Mouse (Mus musculus): ENCODE measurements at regions not wholly inside any gene's neighbourhood (a gene's known extent, or its start where the extent isn't known, plus 50 kb on each side); places are given as distances from the start of the nearest gene placed in this dataset.
"Not testable (repeated sequence)": the region's sequence is repeated elsewhere in the genome, so short reads cannot be mapped to it uniquely, and the experiment has no call there.

DNA sequence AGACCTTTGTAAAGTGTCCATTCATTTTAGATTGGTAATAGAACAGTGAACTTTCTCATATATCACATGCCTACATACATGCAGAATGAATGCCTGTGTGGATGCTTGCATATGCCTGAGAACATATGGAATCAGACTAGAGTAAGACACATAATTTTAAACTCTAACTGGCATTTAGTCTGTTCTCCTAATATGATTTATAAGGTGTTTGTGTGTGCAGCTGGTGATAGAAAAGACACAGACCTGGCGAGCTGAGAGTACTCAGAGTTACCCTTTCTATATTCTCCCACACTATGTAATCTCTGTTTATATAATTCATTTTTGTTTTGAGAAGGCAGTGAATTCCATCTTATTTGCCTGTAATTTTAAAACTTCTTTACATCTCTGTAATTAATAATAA lies 517.4 kb upstream of the Fam241a start:
- no peak overlapping the region for H3K9ac ChIP-seq
- no peaks in the 10 kb centered on the region for H3K4me1 ChIP-seq
- no peaks in the 10 kb centered on the region for H3K27me3 ChIP-seq
- H3K27ac ChIP-seq = no peak overlapping the region
- no peak overlapping the region for H3K4me2 ChIP-seq (replicated peaks)
- H3K9me3 ChIP-seq = no peaks in the 10 kb centered on the region
- no peak for ATAC-seq (ENCODE audit: insufficient number of reproducible peaks, insufficient read depth, low FRiP score, low TSS enrichment)
- no peaks in the 10 kb centered on the region for H3K36me3 ChIP-seq
- no peak overlapping the region for H3K4me3 ChIP-seq
- 84% methylated on average over 1 of the region's 1 CpGs for WGBS

DNA sequence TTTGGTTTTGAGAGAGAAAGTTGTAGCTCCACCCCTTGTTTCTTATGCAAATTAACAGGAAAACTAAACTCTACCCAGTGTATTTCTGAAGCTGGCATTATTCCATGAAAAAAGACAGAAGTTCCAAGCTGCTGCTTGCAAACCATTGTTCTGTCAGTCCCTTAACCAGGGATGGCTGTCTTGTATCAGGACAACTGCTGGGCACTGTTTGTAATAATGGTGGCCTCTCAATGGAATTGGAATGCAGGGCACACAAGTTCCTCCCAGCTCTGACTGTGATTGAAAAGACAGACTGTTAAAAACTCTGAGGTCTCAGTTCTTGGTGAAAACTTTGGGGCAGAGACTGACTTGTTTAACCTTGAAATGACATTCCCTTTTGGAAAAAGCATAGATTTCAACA lies 516.0 kb upstream of the Fam241a start:
- no peaks in the 10 kb centered on the region for H3K27me3 ChIP-seq
- no peak overlapping the region for H3K27ac ChIP-seq
- no peak for ATAC-seq (ENCODE audit: insufficient number of reproducible peaks, insufficient read depth, low FRiP score, low TSS enrichment)
- no peak overlapping the region for H3K4me3 ChIP-seq
- H3K36me3 ChIP-seq = no peaks in the 10 kb centered on the region
- H3K9me3 ChIP-seq = no peaks in the 10 kb centered on the region
- no peak overlapping the region for H3K4me2 ChIP-seq (replicated peaks)
- no peak overlapping the region for H3K9ac ChIP-seq
- no peaks in the 10 kb centered on the region for H3K4me1 ChIP-seq

DNA sequence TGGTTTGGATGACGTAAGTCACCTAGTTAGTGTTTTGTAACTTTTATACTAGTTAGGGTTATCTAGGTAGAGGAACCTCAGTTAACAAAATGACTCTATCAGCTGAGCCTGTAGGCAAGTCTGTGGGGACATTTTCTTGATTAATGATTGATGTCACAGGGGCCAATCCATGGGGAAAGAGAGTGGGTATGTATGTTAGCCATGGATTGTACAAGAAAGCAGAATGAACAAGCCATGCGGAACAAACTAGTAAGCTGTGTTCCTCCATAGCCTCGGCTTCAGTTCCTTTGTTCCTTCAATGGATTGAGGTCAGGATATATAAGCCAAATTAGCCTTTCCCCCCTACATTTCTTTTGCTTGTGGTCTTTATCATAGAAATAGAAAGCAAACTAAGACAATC lies 498.7 kb upstream of the Fam241a start:
- Histone ChIP-seq H3K4me3 (no peak overlapping the region), H3K4me1 (no peaks in the 10 kb centered on the region), H3K9ac (no peak overlapping the region), H3K36me3 (no peaks in the 10 kb centered on the region), H3K4me2 (replicated peaks) (no peak overlapping the region), H3K27me3 (no peaks in the 10 kb centered on the region), H3K27ac (no peak overlapping the region), H3K9me3 (no peaks in the 10 kb centered on the region)
- WGBS = 82% methylated on average over 3 of the region's 3 CpGs
- ATAC-seq (ENCODE audit: insufficient number of reproducible peaks, insufficient read depth, low FRiP score, low TSS enrichment) = no peak

DNA sequence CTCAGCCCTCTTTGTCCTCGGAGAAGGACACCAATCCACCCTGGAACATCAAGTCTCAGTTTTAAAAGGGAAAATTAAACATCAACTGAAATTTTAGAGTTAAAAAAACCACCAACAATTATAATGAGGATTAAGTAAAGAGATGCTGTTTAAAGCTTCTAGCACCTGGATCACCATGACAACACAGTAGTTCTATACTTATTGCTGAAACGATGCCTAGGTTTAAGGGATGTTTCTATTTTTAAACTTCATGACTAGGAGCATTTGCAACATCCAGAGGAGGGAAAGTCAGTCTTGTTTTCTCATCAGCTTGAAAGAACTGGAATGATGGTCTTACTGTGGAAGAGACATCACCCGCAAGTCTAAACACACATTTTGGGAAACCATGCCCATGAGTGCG lies 484.5 kb upstream of the Fam241a start:
- H3K27me3 ChIP-seq = no peaks in the 10 kb centered on the region
- H3K4me2 ChIP-seq (replicated peaks) = no peak overlapping the region
- ATAC-seq (ENCODE audit: insufficient number of reproducible peaks, insufficient read depth, low FRiP score, low TSS enrichment) = no peak
- H3K36me3 ChIP-seq = no peaks in the 10 kb centered on the region
- H3K4me3 ChIP-seq = no peak overlapping the region
- WGBS = 84% methylated on average over 4 of the region's 4 CpGs
- no peak overlapping the region for H3K27ac ChIP-seq
- H3K9me3 ChIP-seq = no peaks in the 10 kb centered on the region
- H3K9ac ChIP-seq = no peak overlapping the region
- no peaks in the 10 kb centered on the region for H3K4me1 ChIP-seq

DNA sequence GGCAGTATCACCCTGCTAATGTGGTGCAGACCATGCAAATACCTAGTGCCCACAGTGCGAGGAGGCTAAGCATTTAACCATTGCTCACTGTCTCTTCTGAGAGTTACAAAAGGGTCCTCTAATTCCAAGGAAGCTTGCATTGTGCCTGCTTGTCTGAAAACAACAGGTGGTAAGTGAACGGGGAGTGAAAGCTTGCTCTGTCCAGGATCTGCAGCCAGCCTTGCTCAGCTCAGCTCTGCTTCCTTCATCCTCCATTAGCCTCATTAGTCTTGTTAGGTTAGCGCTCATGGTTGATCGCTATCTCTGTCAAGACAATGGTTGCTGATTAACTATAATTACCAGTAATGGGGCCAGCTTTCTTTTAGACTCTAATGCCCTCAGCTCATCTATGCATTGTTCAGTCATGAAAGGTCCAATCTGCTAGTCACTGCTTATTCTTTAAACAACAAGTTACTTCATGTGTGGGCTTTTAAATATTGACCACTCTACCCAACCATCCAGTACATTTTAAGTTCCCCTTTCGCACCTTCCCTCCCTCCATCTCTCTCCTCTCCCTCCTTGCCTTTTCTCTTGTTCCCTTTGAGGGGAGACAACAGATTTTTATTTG lies 473.5 kb upstream of the Fam241a start:
- Histone ChIP-seq H3K4me2 (replicated peaks) (no peak overlapping the region), H3K4me3 (no peak overlapping the region), H3K9me3 (no peaks in the 10 kb centered on the region), H3K4me1 (peaks cover 4% of the 10 kb centered on the region; the same call in 1 of the 2 replicates), H3K27ac (no peak overlapping the region), H3K9ac (no peak overlapping the region), H3K36me3 (no peaks in the 10 kb centered on the region), H3K27me3 (no peaks in the 10 kb centered on the region)
- no peak for ATAC-seq (ENCODE audit: insufficient number of reproducible peaks, insufficient read depth, low FRiP score, low TSS enrichment)
- whole genome bisulfite sequencing = 29% methylated on average over 5 of the region's 5 CpGs

DNA sequence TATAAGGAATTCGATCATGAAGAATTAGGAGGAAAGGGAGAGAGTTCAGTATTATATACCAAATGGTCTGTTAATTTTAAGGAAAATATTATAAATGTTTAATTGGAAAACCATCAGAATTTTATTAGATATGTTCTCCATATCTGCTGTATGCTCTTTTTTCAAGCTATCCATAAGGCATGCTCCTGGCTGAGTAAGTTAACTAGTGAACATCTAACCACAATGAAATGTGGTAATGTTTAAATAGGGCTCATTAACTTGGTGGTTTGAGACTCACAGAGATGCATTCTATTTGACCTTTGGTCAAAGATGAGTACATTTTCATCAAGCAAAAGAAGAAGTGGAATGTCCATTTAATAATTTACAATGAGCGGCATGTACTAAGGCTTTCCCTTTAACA lies 466.2 kb upstream of the Fam241a start:
- 86% methylated on average over 2 of the region's 2 CpGs for WGBS
- H3K4me1 ChIP-seq = no peaks in the 10 kb centered on the region
- H3K9ac ChIP-seq = no peak overlapping the region
- no peak overlapping the region for H3K27ac ChIP-seq
- H3K4me3 ChIP-seq = no peak overlapping the region
- no peaks in the 10 kb centered on the region for H3K9me3 ChIP-seq
- H3K4me2 ChIP-seq (replicated peaks) = no peak overlapping the region
- ATAC-seq (ENCODE audit: insufficient number of reproducible peaks, insufficient read depth, low FRiP score, low TSS enrichment) = no peak
- no peaks in the 10 kb centered on the region for H3K27me3 ChIP-seq
- H3K36me3 ChIP-seq = no peaks in the 10 kb centered on the region

DNA sequence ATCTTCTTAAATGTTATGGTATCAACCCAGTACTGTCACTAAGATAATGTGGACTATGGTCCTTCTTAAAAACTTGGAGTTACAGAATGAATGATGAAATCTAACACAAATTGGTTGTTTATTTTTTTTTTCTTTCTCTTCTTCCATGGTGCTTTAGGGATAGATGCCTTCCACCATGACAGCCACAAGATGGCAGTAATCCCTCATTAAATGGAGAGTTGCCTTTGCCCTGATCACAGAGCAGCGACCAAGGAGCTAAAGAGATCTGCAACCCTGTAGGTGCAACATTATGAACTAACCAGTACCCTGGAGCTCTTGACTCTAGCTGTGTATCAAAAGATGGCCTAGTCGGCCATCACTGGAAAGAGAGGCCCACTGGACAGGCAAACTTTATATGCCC lies 453.0 kb upstream of the Fam241a start:
- H3K4me1 ChIP-seq; ATAC-seq (ENCODE audit: insufficient number of reproducible peaks, insufficient read depth, low FRiP score, low TSS enrichment); H3K9me3 ChIP-seq; H3K4me3 ChIP-seq; H3K9ac ChIP-seq; H3K36me3 ChIP-seq; H3K4me2 ChIP-seq (replicated peaks); H3K27ac ChIP-seq; H3K27me3 ChIP-seq: not testable (repeated sequence)
- WGBS = 10% methylated on average over 2 of the region's 2 CpGs

DNA sequence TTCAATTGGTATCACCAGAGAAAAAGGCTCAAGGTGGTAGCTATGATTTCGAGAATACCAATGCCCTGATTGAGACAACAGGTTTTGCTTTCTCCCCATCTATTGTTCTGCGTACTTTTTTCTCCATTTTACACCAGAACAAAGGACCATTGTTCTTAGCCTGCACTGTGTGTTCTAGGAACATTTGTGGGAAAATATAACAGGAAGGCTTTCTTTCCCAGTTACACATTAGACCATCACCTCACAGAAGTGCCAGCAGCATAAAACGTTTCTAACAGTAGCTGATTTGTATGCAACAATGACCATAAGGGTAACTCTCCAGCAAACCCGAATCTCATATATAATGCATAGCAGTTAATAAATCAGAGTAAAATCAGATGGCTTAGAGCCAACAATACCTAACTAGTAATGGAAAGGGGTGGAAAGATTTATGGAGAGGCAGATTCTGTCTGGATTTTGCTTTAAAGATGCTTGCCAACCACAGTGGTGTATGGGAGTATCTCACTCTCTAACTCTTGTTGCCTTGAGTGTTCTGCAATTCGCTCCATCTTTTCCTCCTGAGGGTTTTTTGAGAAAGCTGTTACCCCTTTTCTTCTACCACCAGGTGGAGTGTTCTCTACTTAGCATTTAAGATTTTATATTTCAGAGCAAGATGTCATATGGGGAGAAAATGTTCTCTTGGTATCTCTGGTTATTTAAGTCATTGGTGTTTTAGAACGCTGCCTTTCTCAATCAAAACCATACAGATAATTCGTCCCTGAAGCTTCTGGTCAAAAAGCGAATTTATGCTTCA lies 451.9 kb upstream of the Fam241a start:
- no peaks in the 10 kb centered on the region for H3K4me1 ChIP-seq
- no peak overlapping the region for H3K4me3 ChIP-seq
- H3K27ac ChIP-seq = no peak overlapping the region
- ATAC-seq (ENCODE audit: insufficient number of reproducible peaks, insufficient read depth, low FRiP score, low TSS enrichment) = no peak
- no peaks in the 10 kb centered on the region for H3K36me3 ChIP-seq
- H3K27me3 ChIP-seq = 0 out of 2 replicates have a peak, but pooled peaks cover 3% of the 10 kb centered on the region
- no peak overlapping the region for H3K9ac ChIP-seq
- 59% methylated on average over 8 of the region's 8 CpGs for WGBS
- H3K9me3 ChIP-seq = no peaks in the 10 kb centered on the region
- H3K4me2 ChIP-seq (replicated peaks) = no peak overlapping the region

DNA sequence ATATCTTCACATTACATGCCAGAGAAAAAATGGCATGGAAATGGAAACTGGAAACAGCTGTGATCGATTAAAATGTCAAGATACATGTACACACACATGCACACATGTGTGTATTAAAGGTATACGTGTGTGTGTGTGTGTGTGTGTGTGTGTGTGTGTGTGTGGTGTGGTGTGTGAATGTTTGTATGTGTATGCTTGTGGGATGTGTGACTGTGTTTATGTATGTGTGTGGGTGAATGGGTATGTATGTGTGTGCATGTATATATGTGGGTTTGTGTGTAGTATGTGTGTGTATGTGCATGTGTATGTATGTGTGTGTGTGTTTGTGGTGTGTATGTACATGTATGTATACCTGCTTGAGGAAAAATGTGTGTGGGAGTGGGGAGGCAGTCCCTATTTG lies 441.4 kb upstream of the Fam241a start:
- Histone ChIP-seq H3K36me3 (no peaks in the 10 kb centered on the region), H3K27me3 (no peaks in the 10 kb centered on the region), H3K9me3 (no peaks in the 10 kb centered on the region), H3K9ac (no peak overlapping the region), H3K4me3 (no peak overlapping the region), H3K27ac (no peak overlapping the region), H3K4me2 (replicated peaks) (no peak overlapping the region), H3K4me1 (no peaks in the 10 kb centered on the region)
- no peak for ATAC-seq (ENCODE audit: insufficient number of reproducible peaks, insufficient read depth, low FRiP score, low TSS enrichment)
- WGBS = 68% methylated on average over 2 of the region's 2 CpGs

DNA sequence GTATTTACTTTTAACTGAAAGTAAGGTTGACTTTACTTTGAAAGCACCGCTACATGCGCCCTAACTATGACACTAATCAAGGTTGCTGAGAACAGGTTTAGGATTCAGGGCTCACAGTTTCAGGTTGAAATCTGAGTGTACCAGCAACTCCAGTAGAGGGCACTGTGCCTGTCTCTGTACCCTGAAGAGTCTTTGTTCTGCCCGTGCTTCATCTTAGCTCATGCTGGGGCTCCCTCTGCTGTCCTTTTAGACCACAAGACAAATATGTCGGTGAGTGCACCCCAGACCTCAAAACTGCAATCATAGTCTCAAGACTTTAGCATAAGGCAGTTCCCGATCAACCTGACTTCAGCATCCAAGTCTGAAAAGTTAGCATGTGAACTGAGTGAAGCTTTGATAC lies 440.9 kb upstream of the Fam241a start:
- Histone ChIP-seq H3K9me3 (no peaks in the 10 kb centered on the region), H3K4me3 (no peak overlapping the region), H3K4me2 (replicated peaks) (no peak overlapping the region), H3K36me3 (no peaks in the 10 kb centered on the region), H3K27me3 (no peaks in the 10 kb centered on the region), H3K4me1 (no peaks in the 10 kb centered on the region), H3K9ac (no peak overlapping the region), H3K27ac (no peak overlapping the region)
- ATAC-seq (ENCODE audit: insufficient number of reproducible peaks, insufficient read depth, low FRiP score, low TSS enrichment) = peak; percentile 64; the same call in 1 of the 2 replicates
- 23% methylated on average over 5 of the region's 5 CpGs for WGBS

DNA sequence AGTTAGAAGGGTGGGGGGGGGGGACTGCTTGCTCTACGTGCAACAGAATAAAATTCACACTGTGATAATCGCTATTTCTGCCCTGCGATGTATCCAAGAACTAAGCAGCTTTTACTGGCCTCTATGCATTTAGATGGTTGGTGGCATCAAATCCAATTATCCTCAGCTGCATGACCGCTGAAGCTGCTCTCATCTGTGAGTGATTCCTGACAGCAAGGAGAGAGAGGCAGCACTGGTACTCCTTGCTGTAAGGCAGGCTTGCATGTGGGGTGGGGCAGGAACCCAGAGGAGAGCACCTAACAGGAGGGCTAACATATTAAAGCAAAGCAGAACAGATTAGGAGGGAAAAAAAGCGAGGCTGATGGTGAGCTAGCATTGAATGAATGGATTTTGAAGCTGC lies 431.6 kb upstream of the Fam241a start:
- Histone ChIP-seq H3K9me3 (no peaks in the 10 kb centered on the region), H3K4me3 (no peak overlapping the region), H3K9ac (no peak overlapping the region), H3K27ac (no peak overlapping the region), H3K27me3 (no peaks in the 10 kb centered on the region), H3K4me1 (no peaks in the 10 kb centered on the region), H3K4me2 (replicated peaks) (no peak overlapping the region), H3K36me3 (no peaks in the 10 kb centered on the region)
- no peak for ATAC-seq (ENCODE audit: insufficient number of reproducible peaks, insufficient read depth, low FRiP score, low TSS enrichment)
- WGBS = 46% methylated on average over 5 of the region's 5 CpGs

DNA sequence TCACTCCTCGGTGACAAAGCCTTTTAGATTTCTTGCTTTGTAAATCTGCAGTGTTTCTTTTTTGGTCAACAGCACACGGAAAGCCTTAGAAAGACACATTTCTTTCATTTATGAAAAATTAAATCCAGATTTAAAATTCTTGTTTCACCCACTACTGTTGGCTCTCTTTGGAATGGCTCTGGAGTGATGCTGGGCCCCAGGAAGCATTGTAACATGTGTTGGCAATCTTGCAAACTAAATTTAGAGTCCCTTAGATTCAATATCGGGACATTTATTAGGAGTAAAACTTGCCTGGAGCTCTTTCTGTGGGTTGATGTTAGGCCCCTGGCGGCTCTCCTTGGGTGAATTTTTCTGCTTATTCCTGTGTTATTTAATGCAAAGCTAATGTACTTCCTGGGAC lies 405.2 kb upstream of the Fam241a start:
- Histone ChIP-seq H3K9me3 (no peaks in the 10 kb centered on the region), H3K27me3 (no peaks in the 10 kb centered on the region), H3K4me2 (replicated peaks) (no peak overlapping the region), H3K4me3 (no peak overlapping the region), H3K4me1 (peaks cover 8% of the 10 kb centered on the region; the same call in 1 of the 2 replicates), H3K9ac (no peak overlapping the region), H3K27ac (peak overlapping the region; percentile 18; the same call in 1 of the 2 replicates), H3K36me3 (no peaks in the 10 kb centered on the region)
- no peak for ATAC-seq (ENCODE audit: insufficient number of reproducible peaks, insufficient read depth, low FRiP score, low TSS enrichment)
- 41% methylated on average over 4 of the region's 4 CpGs for WGBS
